Comparison of ENCODE assay signal across 32 mouse cellular contexts in the genomic region with DNA sequence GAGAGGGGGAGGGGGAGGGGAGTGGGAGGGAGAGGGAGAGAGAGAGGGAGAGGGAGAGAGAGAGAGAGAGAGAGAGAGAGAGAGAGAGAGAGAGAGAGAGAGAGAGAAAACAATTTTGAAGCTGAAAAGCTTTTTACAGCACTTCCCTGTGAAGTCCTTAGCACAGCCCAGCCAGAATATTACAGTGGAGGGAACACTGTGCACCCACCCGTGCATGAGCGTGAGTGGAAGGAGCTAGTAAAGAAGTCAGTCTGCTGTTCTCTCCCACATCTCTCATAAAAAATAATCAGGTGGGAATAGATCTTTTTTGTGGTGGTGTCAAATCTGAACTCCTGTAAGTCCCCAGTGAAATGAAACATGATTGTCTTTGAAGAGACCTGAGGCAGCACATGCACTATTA.
"Had no signal": no experiment of that assay in that cellular context is flagged by ENCODE, and none has a peak within 500 bp of the region (broad histone marks: within the 10 kb centered on the region; RNA-seq: fewer than 3 reads in every experiment).

No protein-coding gene starts in this region.

- DNase-seq: layer of hippocampus, postnatal 36 days; left cerebral cortex, postnatal 4 days; liver; liver, embryonic 13.5 days; liver, postnatal 0 days; lung, adult 18-20 months; lung, adult 2 months; lung, embryonic 14.5 days; lung, postnatal 10 days; lung, postnatal 14 days; lung, postnatal 36 days; lung, postnatal 4 days; midbrain, embryonic 14.5 days had no signal

- H3K4me2 ChIP-seq: limb, embryonic 12.5 days; limb, embryonic 13.5 days; limb, embryonic 15.5 days; liver, embryonic 11.5 days; liver, embryonic 12.5 days; liver, embryonic 13.5 days; liver, embryonic 15.5 days; lung, embryonic 14.5 days; lung, embryonic 15.5 days; midbrain, embryonic 11.5 days; midbrain, embryonic 12.5 days; midbrain, embryonic 13.5 days; midbrain, embryonic 15.5 days had no signal

- H3K4me3 ChIP-seq: left cerebral cortex, adult 2 months; limb, embryonic 10.5 days; limb, embryonic 12.5 days; limb, embryonic 13.5 days; limb, embryonic 15.5 days; liver, embryonic 12.5 days; liver, embryonic 13.5 days; liver, embryonic 15.5 days; lung, embryonic 15.5 days; megakaryocyte, embryonic 14.5 days; midbrain, embryonic 10.5 days; midbrain, embryonic 12.5 days; midbrain, embryonic 13.5 days; midbrain, embryonic 15.5 days had no signal

- H3K9ac ChIP-seq: limb, embryonic 12.5 days; limb, embryonic 13.5 days; limb, embryonic 15.5 days; liver, embryonic 12.5 days; liver, embryonic 13.5 days; liver, embryonic 14.5 days; liver, embryonic 15.5 days; liver, postnatal 0 days; lung, embryonic 14.5 days; lung, embryonic 15.5 days; midbrain, embryonic 12.5 days; midbrain, embryonic 13.5 days; midbrain, embryonic 15.5 days had no signal

- H3K27me3 ChIP-seq: limb, embryonic 12.5 days; limb, embryonic 13.5 days; limb, embryonic 15.5 days; liver, embryonic 12.5 days; liver, embryonic 13.5 days; liver, embryonic 15.5 days; lung, embryonic 15.5 days; megakaryocyte, embryonic 14.5 days; midbrain, embryonic 12.5 days; midbrain, embryonic 13.5 days; midbrain, embryonic 15.5 days had no signal

- H3K9me3 ChIP-seq: limb, embryonic 10.5 days; limb, embryonic 12.5 days; limb, embryonic 13.5 days; limb, embryonic 15.5 days; liver, embryonic 12.5 days; liver, embryonic 13.5 days; liver, embryonic 15.5 days; lung, embryonic 15.5 days; megakaryocyte, embryonic 14.5 days; midbrain, embryonic 10.5 days; midbrain, embryonic 12.5 days; midbrain, embryonic 13.5 days; midbrain, embryonic 15.5 days had no signal

- ATAC-seq: liver, embryonic 12.5 days; liver, postnatal 0 days; lung, postnatal 0 days; midbrain, embryonic 13.5 days; midbrain, embryonic 15.5 days; midbrain, embryonic 16.5 days had no signal

- H3K4me1 ChIP-seq: limb, embryonic 10.5 days; limb, embryonic 12.5 days; limb, embryonic 13.5 days; limb, embryonic 15.5 days; liver, embryonic 12.5 days; liver, embryonic 13.5 days; liver, embryonic 15.5 days; lung, embryonic 15.5 days; megakaryocyte, embryonic 14.5 days; midbrain, embryonic 10.5 days; midbrain, embryonic 12.5 days; midbrain, embryonic 13.5 days; midbrain, embryonic 15.5 days had no signal

- H3K27ac ChIP-seq: left cerebral cortex, adult 2 months; limb, embryonic 10.5 days; limb, embryonic 12.5 days; limb, embryonic 13.5 days; limb, embryonic 15.5 days; liver, embryonic 12.5 days; liver, embryonic 13.5 days; liver, embryonic 14.5 days; liver, embryonic 15.5 days; lung, embryonic 15.5 days; macrophage; midbrain, embryonic 10.5 days; midbrain, embryonic 12.5 days; midbrain, embryonic 13.5 days; midbrain, embryonic 15.5 days had no signal

- H3K36me3 ChIP-seq: limb, embryonic 10.5 days; limb, embryonic 12.5 days; limb, embryonic 13.5 days; limb, embryonic 15.5 days; liver, embryonic 12.5 days; liver, embryonic 13.5 days; liver, embryonic 15.5 days; lung, embryonic 15.5 days; midbrain, embryonic 10.5 days; midbrain, embryonic 12.5 days; midbrain, embryonic 13.5 days; midbrain, embryonic 15.5 days had no signal
